8 mouse cellular contexts compared by ENCODE assay signal in genomic region chr16:8738542-8739514, GRCm38 (mm10). TPM values are rescaled to one million over a fixed set of nuclear protein-coding genes. Genes with fewer than 3 reads are reported as not detected.
DNase-seq lines count a peak whose midpoint lies in the region; ATAC-seq lines count a peak whose summit lies in the region.

No protein-coding gene starts in this region.

- H3K9me3 ChIP-seq in hindbrain, embryonic 13.5 days: no peaks in the 10 kb centered on the region

- H3K4me2 ChIP-seq in hindbrain, embryonic 13.5 days: peak overlapping the region; percentile 61

- peak overlapping the region; percentile 98 for H3K9ac ChIP-seq in hindbrain, embryonic 13.5 days

- WGBS in hindbrain, embryonic 13.5 days: 3% methylated on average over 62 of the region's 126 CpGs

- H3K4me3 ChIP-seq in hindbrain, embryonic 13.5 days: peak overlapping the region; percentile 99

- ATAC-seq in hindbrain, embryonic 13.5 days (ENCODE audit: low FRiP score): peak; percentile 89

- peak overlapping the region; percentile 96 for H3K27ac ChIP-seq in hindbrain, embryonic 13.5 days

- DNase-seq in NIH3T3 (ENCODE audit: low read depth): peak; percentile 94
- DNase-seq in cerebellum, postnatal 10 days: peak; percentile 96 to 97
- DNase-seq in frontal cortex, postnatal 14 days (ENCODE audit: low spot score in 2 of 2): peak; percentile 67 to 83
- DNase-seq in layer of hippocampus, postnatal 25 days (ENCODE audit: extremely low spot score in 1 of 2, low spot score in 1 of 2): peak; percentile 80 to 85
- peak; percentile 92 for DNase-seq in lung, postnatal 25 days (ENCODE audit: low spot score)
- DNase-seq in retina, adult 2 months (ENCODE audit: low read depth, low spot score): peak; percentile 73
- DNase-seq in thymus, postnatal 25 days: peak; percentile 94

- peaks cover 37% of the 10 kb centered on the region for H3K4me1 ChIP-seq in hindbrain, embryonic 13.5 days (replicated peaks)

- H3K27me3 ChIP-seq in hindbrain, embryonic 13.5 days: no peaks in the 10 kb centered on the region

- no peaks in the 10 kb centered on the region for H3K36me3 ChIP-seq in hindbrain, embryonic 13.5 days

RNA-seq across cellular contexts. Expression of gene Usp7, which starts 53.3 kb away (rescaled TPM):
- polyA plus RNA-seq in hindbrain, embryonic 13.5 days (2015; fragmentation: Nextera tagmentation; extraction: Ambion mirVana): 27.8 and 34.1 TPM in 2 replicates
- total RNA-seq in layer of hippocampus, postnatal 25 days (2021): 100 to 1,000 TPM; 132 to 156 TPM

RNA-seq across cellular contexts. Expression of gene Gm5767, which starts 58.3 kb away (rescaled TPM):
- not detected in 2 replicates for polyA plus RNA-seq in hindbrain, embryonic 13.5 days (2015; fragmentation: Nextera tagmentation; extraction: Ambion mirVana)
- total RNA-seq in layer of hippocampus, postnatal 25 days (2021): not detected

Comparison
In these comparisons a context has a peak if more than half of its experiments do, and no peak if none do; other contexts are left out.
1. Peak in every context shown above with its lines: DNase-seq, ATAC-seq, H3K4me3 ChIP-seq and H3K27ac ChIP-seq.